Mouse (Mus musculus): ENCODE data around the gene Pdzd11. TPM values are rescaled to one million over a fixed set of nuclear protein-coding genes. Genes with fewer than 3 reads are reported as not detected.

Pdzd11 gene
- 10 to 100 TPM; 29.1 to 31.6 TPM for total RNA-seq (2021)
- long read RNA-seq, experiment 1, transcript Pdzd11-202 (7 exons, 1,041 nt), result major isoform, 24 of 52 reads
- long read RNA-seq, experiment 1, transcript Pdzd11-201 (7 exons, 1,626 nt), result minor isoform, 23 of 52 reads
- long read RNA-seq, experiment 1, partial matches to known transcripts, result 3 of 52 reads
- long read RNA-seq, experiment 1, other reads (novel, unspliced or antisense), result 2 of 52 reads
- long read RNA-seq, experiment 2, transcript Pdzd11-201 (7 exons, 1,626 nt), result major isoform, 16 of 27 reads
- long read RNA-seq, experiment 2, transcript Pdzd11-202 (7 exons, 1,041 nt), result minor isoform, 6 of 27 reads
- long read RNA-seq, experiment 2, partial matches to known transcripts, result 2 of 27 reads
- long read RNA-seq, experiment 2, other reads (novel, unspliced or antisense), result 1 of 27 reads

DNA sequence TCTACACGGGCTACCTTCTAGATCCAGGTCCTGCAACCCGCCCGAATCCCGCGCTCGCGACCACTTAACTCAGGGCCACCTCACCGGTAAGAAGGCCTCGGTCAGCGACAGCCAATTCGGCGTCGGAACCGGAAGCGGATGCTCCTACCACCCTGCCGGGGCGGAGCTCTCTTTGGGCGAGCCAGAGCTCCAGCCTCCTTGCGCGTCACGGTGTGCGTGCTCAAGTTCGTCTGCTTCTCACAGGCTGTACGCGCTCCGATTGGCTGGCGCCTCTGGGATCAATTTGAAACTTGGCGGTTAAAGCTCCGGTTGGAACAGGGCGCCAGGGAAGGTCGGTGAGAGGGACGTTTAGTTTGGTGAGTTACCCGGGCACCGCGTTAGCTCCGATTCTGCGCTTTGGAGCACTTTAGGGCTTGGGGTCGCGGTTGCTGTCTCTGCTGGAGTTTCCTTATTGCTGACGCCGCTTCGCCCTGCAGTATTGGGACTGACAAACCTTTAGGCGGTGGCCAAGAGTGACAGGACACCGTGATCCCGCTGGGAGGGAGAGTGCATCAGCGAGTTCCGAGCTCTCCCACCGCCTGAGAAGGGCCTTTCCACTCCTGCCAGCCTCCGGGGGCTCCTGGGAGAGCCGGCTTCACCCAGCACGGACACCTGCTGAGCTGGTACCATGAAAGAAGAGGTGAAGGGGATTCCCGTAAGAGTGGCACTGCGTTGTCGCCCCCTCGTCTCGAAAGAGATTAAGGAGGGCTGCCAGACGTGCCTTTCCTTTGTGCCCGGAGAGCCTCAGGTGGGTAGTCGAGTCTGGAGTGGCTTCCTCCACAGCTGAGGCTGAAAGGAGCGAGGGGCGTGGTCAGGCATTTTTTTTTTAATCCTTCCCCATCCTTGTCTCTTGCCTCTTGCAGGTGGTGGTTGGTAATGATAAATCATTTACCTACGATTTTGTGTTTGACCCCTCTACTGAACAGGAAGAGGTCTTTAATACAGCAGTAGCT is at the start of gene Pdzd11:
Pdzd11 (minus strand) TSS at position 767 of the 992 bp plus-strand sequence.
- intact Hi-C loops (cut with DNase I), result loop anchor here (10.0 kb wide), 2 partner anchors 131 to 319 kb away; partner anchors contain the start of gene Igbp1

DNA sequence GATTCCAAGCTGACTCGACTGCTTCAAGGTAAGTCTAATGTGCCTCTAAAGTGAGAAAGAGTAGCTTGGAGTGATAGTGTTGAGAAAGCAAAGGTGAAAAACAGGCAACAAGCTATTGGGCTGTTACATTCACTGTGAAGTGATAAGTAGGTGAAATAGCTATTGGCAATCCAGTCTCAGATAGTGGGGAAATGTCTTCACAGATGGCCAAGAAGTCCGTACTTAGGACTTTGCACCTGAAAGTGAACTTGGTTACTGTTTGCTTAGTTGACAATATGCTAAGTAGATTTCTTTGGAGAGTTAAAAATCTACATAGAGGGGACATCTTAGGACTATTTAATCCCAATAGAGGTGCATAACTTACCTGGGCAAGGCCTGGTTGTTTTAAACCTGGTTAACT is 38.5 kb upstream of the Pdzd11 start:
- intact Hi-C loops (cut with DNase I), result no loop called here
- no peak for DNase-seq

More for the DNA sequence above, at the start of gene Pdzd11:
- peak; percentile 88 to 89 for DNase-seq

DNA sequence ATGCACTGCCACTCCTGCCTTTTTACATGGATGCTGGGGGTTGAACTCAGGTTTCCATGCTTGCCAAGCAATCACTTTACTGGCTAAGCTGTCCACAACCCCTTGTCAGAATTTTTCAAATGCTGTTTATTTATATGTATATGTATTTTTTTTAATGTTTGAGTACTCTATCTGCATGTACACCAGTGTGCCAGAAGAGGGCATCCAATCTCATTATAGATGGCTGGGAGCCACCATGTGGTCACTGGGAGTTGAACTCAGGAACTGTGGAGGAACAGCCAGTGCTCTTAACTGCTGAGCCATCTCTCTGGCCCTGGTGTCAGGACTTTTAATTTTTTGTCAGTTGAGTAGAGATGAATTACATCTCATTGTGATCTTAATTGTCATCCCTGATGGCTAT is 26.5 kb upstream of the Pdzd11 start:
- intact Hi-C loops (cut with DNase I), result no loop called here
- no peak for DNase-seq

DNA sequence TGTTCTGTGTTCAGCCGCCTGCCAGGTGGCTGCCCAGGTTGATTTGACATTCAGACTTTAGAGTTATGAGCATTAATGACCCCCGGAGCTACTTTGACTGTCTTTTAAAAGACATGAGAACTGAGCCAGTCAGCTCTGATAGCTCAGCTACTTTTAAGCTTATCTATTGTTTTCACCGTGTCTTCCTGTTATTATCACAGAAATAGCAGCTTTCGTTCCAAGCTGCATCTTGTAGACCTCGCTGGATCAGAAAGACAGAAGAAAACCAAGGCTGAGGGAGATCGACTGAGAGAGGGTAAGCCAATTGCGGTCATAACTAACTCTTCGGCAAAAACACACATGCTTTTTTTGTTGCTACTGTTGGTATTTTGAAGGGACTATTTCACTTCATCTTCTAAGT is 12.1 kb upstream of the Pdzd11 start:
- no peak for DNase-seq
- intact Hi-C loops (cut with DNase I), result no loop called here

DNA sequence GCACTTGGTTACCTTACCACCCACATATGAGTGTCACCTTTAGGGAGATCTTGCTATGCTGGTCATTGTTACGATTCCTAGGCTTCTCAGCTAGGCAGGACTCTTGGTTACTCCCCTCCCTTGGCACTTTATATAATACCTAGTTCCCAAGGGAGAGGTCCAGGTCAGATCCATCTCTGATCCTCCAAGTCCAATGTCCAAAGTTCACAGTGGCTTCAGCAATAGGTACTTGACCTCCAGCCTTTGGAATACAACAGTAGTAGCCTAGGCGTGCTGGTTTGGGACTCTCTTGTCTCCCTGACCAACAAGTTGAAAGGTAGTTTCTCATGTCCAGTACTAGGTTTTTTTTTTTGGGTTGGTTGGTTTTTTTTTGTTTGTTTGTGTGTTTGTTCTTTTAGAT is 2.7 kb upstream of the Pdzd11 start:
- intact Hi-C loops (cut with DNase I), result loop anchor here (10.0 kb wide), 2 partner anchors 134 to 316 kb away; partner anchors contain the start of gene Igbp1
- no peak for DNase-seq

DNA sequence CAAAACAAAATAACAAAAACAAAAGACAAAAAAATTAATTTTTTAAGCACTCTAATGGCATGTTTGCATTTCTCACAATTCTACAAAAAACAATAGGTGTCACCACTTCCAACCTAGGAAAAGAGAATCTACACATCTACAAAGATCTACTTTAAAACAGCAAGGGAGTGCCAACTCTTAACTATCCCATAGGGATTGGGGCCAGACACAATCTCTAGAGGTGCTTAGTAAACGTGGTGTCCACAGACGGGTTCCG is 894 bp downstream of the Pdzd11 start, which contains the start of gene Kif4:
Kif4 (plus strand) TSS at position 192 of the 256 bp plus-strand sequence.
- DNase-seq, result no peak
- intact Hi-C loops (cut with DNase I), result loop anchor here (10.0 kb wide), 2 partner anchors 131 to 319 kb away; partner anchors contain the start of gene Igbp1

DNA sequence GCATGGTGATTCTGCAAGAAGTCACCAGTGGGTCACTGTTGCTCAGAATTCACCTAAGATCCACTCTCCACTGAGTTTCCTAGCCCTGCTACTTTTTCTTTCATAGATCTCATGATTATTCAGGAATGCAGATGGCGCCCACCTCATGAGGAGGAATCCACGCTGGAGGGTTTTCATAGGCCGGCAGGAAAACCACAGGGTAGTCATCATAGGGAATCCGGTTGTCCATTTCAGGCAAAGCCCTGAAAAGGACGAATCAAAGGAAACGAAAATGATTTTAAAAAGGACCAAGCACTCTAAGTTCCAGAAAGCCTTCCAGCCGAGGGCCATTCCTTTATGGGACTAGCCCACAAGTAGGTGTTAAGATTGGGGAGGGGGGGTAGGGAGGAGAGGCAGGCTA is 1.2 kb downstream of the Pdzd11 start:
- intact Hi-C loops (cut with DNase I), result loop anchor here (10.0 kb wide), 2 partner anchors 130 to 320 kb away; partner anchors contain the start of gene Igbp1
- no peak for DNase-seq

DNA sequence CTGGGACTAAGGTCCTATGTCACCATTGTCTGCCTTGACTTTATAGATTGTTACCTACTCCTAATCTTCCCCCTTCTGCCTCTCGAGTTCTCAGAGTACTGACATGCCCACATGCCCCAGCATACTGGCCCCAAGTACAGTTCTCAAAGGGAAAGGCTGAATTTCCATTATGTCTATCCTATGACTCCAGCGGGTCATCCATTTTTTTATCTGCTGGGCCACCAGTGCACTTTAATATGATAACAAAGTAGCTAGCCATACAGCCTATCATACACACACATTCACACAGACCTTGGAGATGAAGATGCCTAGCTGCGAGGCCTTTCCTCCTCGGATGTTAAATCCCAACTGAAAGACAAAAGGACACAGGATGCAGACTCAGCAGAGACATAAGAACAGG is 2.1 kb downstream of the Pdzd11 start:
- DNase-seq, result no peak
- intact Hi-C loops (cut with DNase I), result loop anchor here (5.0 to 10.0 kb wide), 3 partner anchors 108 to 321 kb away; partner anchors contain the start of gene Igbp1

DNA sequence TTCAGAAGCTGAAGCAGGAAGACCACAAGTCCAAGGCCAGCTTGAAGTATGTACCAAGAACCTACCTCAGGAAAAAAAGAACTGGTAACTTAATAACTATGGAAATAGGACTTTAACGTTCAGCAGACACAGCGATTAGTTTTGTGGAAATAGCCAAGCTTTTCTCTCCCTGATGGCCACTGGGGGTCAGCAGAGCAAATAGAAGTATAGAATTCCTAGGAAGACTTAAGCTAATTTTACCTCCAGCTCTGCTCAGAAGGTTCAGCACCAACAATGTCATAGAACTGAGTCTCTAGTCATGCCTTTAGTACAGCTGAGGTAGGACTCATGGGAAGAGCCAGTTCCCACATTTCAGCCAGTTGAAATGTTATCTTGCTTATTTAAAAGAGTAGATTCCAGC is 5.0 kb downstream of the Pdzd11 start:
- no peak for DNase-seq
- intact Hi-C loops (cut with DNase I), result loop anchor here (5.0 to 10.0 kb wide), 3 partner anchors 111 to 323 kb away; partner anchors contain the start of gene Igbp1

DNA sequence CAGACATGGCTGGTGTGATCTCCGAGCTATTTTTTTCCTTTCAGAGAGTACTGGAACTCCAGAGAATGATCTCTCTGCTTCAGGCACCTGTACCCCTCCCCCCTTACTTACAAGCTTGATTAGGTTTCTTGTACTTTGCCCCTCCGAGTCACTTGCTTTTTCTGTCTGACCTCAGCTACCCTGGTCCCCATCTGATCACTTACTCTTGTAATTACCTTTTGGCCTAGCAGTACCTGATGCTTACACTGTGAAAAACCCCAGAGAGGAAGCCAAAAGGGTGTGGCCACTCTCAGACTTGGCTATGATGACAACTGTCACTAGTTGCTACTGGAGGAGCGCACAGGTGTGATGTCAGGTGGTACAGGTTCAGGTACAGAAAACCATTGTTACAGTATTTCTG is 7.9 kb downstream of the Pdzd11 start:
- intact Hi-C loops (cut with DNase I), result no loop called here
- no peak for DNase-seq

DNA sequence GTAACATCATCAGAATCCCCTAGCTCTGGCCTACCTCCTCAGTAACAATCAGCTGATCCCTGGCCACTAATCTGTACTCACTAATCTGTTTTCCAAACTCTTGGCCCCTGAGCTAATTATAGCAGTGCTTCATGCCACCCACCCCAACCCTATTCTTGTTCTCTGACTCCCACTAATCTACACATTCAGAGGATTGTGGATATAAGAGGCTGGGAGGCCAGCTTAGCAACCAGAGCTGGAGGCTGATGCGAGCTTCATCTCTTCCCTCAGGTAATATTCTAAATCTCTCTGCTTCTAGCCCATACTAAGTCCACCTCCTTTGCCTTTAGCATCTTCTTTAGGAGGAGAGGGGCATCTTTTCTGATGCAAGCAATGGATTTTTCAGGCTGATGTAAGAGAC is 21.1 kb downstream of the Pdzd11 start, which contains the start of gene Arr3:
Arr3 (plus strand) TSS at position 184 of the 400 bp plus-strand sequence.
- DNase-seq, result no peak
- intact Hi-C loops (cut with DNase I), result no loop called here

DNA sequence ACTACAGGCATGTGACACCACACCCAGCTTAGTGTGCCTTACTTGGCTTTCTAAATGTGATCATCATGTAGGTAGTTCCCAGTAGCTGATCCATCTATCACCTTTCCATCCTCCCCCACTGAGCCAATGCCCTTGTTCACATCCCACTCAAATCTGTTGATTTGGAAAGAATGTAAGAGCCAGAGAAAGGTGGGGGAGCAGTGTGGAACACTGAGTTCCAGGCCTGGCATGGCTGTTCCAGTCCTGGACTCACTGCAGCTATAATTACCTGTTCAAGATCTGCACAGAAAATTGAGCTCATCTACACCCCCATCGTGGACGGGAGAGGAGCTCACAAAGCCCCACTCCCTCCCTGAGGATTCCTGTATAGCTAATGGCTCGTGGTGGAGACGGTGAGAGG is 26.6 kb downstream of the Pdzd11 start:
- no peak for DNase-seq
- intact Hi-C loops (cut with DNase I), result no loop called here

DNA sequence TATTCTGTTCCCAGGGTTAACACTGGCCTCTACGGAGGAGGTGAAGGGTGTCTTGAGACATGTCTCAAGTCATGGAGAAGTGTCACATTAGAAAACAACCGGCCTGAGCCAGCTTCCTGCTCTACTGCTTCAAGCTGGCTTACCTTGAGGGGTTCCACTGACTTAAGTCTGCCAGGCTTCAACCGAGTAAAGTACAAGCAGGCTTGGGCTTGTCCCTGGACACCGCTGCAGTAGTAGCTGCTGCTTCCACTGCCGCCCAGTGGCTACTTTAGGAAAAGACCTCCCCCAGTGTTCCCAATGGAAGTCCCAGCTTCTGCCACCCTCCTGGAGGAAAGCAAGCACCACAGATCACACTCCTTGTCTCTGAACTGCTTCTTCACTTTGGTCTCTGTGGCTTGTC is 28.9 kb downstream of the Pdzd11 start:
- DNase-seq, result peak; percentile 24 to 48
- intact Hi-C loops (cut with DNase I), result no loop called here

DNA sequence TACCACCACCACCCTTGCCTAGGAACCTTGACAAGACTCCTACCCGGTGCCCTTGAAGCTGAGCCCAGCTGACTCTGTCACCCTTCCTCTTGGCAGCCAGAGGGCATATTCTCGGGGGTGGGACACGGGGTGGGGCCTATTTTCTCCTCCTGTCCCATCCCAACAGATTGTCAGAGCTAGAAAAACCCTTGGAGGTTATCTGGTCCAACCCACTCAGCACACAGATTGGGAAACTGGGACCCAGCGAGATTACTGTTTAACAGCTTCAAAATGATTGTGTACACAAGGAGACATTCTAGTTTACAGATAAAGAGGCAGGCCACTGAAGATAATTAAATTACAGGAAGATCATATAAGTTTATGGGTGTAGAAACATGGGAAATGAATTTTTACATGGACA is 31.6 kb downstream of the Pdzd11 start, which contains the start of gene P2ry4:
P2ry4 (minus strand) TSS at position 79 of the 400 bp plus-strand sequence.
- intact Hi-C loops (cut with DNase I), result no loop called here
- DNase-seq, result no peak

Other genes starting within 250 kb of the Pdzd11 start
- gene Otud6a, start 197.6 kb downstream of the Pdzd11 start, total RNA-seq (2021), result not detected
- gene Awat2, start 183.9 kb downstream of the Pdzd11 start, total RNA-seq (2021), result under 1 TPM in 1 of 2 experiments, not detected in 1; 0.19 TPM
- 10 to 100 TPM; 38.0 to 41.0 TPM for gene Igbp1, start 132.3 kb downstream of the Pdzd11 start, total RNA-seq (2021)
- not detected for gene Dgat2l6, start 101.7 kb downstream of the Pdzd11 start, total RNA-seq (2021)
- not detected for gene Awat1, start 54.3 kb downstream of the Pdzd11 start, total RNA-seq (2021)
- gene P2ry4, start 31.7 kb downstream of the Pdzd11 start, total RNA-seq (2021), result not detected
- gene Arr3, start 21.1 kb downstream of the Pdzd11 start, total RNA-seq (2021), result not detected
- gene Kif4, start 831 bp downstream of the Pdzd11 start, total RNA-seq (2021), result 1 to 10 TPM; 1.9 to 3.5 TPM
- under 1 TPM; 0.46 to 0.81 TPM for gene Gdpd2, start 103.3 kb upstream of the Pdzd11 start, total RNA-seq (2021)
- gene Dlg3, start 141.2 kb upstream of the Pdzd11 start, total RNA-seq (2021), result 1 to 10 TPM; 3.1 to 4.8 TPM

All from heart, postnatal 14 days (tissue).